Mouse (Mus musculus) thymus, adult 18-20 months (tissue): ENCODE measurements around the gene Zscan21.

ENCODE experiments used
- DNase-seq, 2 experiments: peaks; one replicate each; pipeline ENCODE4 v3.0.0; 2022; ENCODE audit warnings: mixed read lengths in 2 of 2

Gene Zscan21

DNA sequence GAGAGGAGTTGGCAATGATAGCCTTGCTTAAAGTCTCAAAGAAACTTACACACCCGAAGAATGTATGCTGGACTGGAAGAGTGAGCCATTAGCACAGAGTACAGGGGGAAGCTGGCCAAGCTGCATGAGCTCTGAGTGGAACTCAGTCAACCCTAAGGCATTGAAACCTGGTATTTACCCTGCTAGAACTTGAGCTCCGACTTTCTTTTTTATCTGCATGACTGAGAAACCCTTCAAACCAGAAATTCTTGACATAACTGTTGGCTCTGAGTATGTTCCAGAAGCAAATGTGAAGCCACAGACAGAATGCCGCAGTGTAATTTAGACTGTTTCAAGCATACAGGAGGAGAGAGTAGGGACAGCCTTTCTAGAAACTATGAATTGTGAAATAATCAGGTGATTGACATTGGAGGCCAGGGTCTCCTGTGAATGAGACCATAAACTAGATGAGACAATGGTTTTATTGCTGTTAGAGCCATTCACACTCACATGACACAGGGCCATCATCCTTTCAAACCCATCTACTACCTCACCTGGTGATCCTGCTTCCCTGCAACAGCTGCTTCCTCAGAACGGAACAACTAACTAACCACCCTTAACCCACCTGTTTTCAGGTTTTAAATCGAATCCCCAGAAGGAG lies 15.8 kb downstream of the Zscan21 start:
- no peak for DNase-seq

DNA sequence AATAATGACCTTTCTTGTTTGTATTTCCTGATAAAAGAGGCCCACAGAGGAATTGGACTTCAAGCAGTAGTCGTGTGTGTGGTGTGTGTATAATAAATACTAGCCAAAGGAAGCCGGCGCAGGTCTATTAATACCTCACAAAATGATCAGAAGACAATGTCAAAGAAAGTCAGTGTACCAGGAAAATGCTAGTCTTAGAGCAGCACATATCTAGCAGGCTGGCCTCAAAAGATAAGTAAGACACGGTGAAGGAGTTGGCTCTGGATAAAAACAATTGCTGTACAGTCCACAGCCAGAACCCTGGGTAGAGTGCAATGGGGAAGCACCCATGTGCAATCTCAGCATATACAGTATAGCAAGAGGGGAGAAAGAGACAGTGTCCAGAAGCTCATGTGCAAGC lies 20.6 kb downstream of the Zscan21 start:
- DNase-seq, result no peak

DNA sequence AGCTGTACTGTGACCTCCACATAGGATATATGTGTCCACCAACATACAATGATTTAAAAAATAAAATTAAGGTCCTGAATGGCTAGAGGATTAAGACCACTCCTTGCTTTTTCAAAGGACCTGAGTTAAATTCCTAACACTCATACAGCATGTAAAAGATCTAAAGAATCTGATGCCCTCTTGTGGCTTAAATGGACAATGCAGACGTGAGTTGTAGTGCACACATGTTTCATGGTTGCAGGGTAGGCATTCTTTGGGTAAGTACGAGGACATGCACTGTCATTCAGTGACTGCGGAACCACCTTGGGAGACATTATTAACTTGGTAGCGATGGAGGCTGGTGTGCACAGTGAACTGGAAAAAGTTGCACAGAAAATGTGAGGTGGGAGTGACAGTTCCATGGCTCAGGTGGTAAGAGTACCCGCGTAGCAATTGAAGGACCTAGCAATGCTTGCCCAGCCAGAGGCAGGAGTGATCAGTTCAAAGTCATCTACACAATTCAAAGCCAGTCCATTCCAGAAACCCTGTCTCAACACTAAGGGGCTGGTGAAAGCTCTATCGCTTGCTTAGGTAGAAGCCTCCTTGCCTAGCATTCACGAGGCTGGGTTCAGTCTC lies 21.3 kb downstream of the Zscan21 start:
- no peak for DNase-seq

DNA sequence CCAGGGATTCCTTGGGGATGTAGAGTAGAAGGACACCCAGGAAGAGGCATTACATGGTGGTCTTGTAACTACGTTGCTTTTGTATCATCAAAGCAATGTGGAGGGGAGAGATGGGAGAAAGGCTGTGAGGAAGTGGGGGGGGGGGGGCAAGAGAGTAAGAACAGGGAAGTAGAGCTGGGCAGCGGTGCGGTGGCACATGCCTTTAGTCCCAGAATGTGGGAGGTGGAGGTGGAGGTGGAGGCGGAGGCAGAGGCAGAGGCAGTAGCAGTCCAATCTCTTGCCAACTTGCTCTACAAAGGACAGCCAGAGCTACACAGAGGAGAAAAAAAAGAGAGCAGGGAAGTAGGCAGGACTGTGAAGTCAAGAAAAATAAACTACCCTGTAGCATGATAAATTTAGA lies 21.9 kb downstream of the Zscan21 start:
- DNase-seq, result no peak

DNA sequence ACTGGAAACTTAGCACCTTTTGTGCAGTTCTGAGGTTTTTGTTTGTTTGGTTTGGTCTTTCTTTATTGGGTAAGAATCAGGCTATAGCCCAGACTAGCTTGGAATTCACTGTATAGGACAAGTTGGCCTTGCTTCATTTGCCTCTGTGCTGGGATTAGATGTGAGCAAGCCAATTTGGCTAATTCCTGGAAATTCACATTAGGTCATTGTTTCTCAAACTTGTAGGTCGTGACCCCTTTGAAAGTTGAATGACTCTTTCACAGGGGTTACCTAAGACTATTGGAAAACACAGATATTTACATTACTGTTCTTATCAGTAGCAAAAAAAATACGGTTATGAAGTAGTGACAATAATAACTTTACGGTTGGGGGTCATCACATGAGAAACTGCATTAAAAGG lies 37.7 kb downstream of the Zscan21 start:
- DNase-seq, result no peak

DNA sequence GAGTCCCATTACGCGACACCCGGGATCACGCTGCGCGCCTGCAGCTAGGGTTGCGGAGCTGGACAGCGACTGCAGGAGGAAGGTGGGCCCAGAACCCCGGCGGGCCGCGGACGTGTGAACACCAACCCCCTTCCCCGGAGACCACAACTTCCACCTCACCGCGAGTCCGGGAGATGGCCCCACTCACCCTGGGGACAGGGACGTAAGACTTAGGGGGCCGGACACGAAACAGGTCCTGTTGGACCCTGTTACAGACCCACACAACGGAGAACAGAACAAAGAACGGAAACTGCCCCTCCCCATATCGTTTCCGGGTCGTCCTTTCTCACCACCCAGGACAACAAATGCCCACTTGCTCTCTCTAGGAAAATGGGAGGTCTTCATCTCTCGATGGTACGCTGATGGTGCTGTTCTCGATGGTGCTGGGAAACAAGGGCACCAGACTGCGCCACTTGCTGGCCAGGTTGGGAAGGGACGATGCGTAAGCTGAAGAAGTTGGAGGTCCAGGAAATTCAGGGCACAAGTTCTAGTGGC lies 38.8 kb downstream of the Zscan21 start, which contains the start of gene Zfp113:
Gene Zfp113 (minus strand): TSS at position 302 of the 534 bp plus-strand sequence.
- DNase-seq, result peak; percentile 74 to 86

DNA sequence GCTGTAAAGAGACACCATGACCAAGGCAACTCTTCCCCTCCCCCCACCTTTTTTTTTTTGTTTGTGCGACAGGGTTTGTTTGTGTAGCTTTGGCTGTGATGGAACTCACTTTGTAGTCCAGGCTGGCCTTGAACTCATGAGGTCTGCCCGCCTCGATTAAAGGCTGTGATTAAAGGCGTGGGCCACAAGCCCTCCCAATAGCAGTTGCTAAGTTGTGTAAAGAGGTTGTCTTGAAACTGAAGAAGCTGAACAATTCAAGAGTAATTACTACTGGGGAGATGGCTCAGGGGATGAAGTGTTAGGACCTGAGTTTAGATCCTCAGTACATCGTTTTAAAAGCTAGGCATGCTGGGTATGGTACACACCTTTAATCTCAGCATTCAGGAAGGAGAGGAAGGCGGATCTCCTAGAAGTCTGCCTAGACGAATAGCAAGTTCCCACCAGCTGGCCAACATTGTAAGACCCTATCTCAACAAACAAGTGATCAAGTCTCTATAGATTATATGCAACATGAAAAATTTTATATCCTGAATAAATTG lies 43.6 kb downstream of the Zscan21 start:
- no peak for DNase-seq

DNA sequence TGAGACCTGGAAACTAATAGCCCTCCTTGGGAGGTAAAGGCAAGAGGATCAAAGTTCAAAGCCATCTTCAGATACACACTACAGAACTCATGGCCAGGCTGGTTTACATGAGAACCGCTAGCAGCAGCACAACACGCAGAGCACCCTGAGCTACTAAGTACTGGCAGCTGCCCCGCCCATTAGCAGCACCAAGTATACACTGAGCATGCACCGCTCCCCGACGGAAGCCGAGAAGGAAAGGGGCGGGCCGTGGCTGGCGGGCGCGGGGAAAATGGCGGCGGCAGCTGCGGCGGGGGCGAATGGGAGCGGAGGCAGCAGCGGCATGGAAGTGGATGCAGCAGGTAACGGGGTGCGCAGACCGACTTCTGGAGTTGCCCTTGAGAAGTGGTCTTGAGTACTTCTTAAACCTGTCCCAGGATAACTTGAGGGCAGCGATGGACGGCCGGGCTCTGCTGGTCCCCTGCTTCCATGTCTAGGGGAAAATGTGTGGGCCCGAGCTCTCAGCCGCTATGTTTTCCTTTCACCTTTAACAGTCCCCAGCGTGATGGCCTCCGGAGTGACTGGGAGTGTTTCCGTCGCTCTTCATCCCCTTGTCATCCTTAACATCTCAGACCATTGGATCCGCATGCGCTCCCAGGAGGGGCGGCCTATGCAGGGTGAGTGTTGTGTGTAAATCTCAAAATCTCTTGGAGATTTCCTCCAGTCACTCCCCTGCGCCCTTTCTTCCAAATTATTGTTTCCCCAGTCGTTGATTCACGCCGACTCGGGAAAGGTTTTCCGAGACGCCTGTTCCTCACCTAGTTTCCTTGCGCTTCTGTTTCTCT lies 44.4 kb downstream of the Zscan21 start, which contains the start of gene Cops6:
Gene Cops6 (plus strand): TSS at position 230 of the 824 bp plus-strand sequence.
- DNase-seq, result peak; percentile 89 to 91

DNA sequence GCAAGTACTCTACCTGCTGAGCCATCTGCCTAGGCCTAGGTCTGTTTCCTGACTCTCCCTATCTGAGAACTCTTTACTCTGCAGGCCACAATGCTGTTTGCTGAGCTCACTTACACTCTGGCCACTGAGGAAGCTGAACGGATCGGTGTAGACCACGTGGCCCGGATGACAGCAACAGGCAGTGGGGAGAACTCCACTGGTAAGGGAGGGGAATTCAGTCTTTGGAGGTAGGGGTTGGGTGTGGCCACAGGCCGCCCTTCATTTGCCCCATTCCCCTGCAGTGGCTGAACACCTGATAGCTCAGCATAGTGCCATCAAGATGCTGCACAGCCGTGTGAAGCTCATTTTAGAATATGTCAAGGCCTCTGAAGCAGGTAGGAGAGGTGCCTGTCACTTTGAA lies 46.3 kb downstream of the Zscan21 start:
- DNase-seq, result no peak

DNA sequence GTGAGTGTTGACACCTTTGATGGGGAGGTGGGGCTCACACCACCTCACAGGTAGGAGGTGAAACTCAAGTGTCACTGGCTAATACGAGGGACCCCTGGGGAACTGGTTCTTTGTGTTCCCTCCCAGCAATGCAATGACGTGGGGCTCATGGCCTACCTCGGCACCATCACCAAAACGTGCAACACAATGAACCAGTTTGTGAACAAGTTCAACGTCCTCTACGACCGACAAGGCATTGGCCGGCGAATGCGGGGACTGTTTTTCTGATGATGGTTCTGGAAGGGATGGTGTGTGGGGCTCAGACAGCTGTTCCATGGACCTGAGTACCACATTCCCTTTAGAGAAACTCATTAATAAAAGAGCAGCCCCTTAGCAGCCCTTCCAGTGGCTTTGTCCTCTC lies 46.9 kb downstream of the Zscan21 start:
- DNase-seq, result no peak

DNA sequence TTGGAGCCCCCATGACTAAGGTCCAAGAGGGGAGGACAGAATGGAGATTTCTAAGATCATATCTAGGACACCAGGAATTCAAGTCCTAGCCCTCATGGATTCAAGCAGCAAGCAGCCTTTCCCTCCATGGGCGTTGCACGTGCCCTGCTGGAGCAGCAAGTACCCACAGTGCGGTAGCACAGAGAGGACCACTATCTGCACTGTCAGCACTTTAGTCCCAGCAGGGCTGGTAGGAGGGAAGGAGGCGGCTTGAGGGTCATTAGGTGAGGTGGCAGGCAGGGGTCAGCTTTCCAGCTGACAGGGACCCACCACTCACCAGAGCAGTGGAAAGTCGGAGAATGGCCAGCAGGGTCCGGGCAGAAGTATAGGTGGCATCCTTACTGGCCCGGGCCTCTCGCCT lies 48.9 kb downstream of the Zscan21 start:
- DNase-seq, result no peak

DNA sequence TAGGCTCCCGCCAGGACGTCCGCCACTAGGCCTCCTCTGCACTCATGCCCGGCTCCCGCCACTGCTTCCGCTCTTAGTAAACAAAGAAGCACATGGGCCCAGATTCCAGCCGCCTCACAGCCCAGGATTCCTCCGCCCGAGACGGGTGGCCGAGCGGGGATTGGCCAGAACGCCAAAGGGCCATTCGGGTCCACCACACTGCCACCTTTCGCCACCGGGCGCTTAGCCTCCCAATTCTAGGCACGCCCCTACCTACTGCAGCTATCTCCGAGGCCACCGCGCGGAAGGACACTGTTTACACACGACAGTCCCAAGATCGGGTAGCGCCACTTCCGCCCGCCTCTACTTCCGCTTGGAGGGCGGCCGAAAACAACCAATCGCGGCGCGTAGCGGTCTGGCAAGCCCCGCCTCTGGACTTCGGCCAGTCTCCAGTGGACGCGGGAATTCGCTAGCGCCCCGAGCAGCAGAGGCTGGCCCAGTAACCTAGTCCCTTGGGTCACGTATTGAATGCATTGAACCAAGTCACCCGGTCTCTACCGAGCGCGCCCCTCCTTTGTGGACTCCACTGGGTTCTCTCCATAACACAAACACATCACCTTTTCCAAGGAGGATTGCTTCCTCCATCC lies 54.3 kb downstream of the Zscan21 start:
- peak; percentile 86 to 89 for DNase-seq

DNA sequence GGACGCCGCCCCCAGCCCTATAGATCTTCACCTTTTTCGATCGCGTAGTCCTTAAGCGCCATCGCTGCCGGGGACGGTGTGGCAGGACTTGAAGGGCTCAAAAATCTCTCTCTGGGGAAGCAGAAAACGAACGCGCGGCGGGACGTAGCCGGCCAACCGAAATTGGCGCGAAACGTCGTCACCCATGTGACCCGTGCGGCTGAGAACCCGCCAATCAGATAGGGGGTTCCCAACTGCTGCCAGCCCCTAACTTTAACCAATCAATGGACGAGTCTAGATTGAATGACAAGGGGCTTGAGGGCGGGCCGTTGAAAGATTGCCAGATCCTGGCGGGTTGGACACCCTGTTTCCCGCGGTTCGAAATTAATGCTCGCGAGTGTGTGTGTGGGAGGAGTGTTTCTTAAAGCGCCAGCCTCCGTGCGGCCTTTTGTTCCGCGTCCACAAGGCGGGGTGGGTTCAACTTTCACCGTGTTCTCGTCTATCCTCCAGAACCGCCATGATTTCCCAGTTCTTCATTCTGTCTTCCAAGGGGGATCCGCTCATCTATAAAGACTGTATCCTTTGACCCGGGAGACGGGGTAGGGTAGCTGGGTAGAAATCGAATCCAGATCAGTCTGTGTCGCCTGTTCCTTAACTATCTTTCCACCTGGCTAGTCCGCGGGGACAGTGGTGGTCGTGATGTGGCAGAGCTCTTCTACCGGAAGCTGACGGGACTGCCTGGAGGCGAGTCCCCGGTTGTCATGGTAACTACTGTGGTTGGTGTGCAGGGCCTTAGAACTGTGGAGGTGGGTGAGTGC lies 55.2 kb downstream of the Zscan21 start, which contains the start of the genes Ap4m1 and Mcm7:
Gene Ap4m1 (plus strand): TSS at position 308 of the 797 bp plus-strand sequence.
Gene Mcm7 (minus strand): TSS at position 728 of the 797 bp plus-strand sequence.
- DNase-seq, result peak; percentile 84 to 93

DNA sequence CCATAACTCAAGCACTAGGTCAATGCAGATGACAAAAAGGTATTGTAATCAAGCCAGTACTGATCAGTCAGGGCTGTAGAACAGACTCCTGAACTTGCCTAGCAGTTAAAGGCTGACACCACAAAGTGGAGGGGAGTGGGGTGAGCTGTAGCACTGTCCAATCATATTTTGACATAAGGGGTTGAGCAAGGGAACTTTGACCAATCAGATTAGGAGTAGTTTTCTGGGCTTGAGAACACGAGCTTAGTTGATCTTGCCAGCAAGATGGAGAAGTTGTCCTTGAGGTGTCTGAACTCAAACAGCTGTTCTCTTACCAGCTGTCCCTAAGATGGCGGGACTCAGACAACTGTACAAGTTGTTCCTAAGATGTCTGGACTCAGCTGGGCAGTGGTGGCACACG lies 56.5 kb downstream of the Zscan21 start:
- DNase-seq, result no peak
